Mouse (Mus musculus) heart, embryonic 14.5 days (tissue): Measurements from ENCODE around the gene Barhl1. TPM values are rescaled to one million over a fixed set of nuclear protein-coding genes. Genes with fewer than 3 reads are reported as not detected.

Experiments used
- ATAC-seq: fragments of 200-750 bp; cut with Nextera tagmentation; 2 replicates; pipeline ENCODE4 v1.8.0; 2017; ENCODE audit warnings: low read depth, moderate TSS enrichment; ENCODE audit not compliant: insufficient number of reproducible peaks, insufficient read depth, low FRiP score
- H3K27ac ChIP-seq, 2 experiments: fragments of 200-500 bp in 1 of 2; fragments of 300-500 bp in 1 of 2; sonication (generic) in 1 of 2; replicated peaks in 1 of 2; 2 replicates each; pipeline ENCODE4 v1.5.1; 2012 to 2014; ENCODE audit warnings: low read depth in 2 of 2, low read length in 2 of 2, control low read depth in 1 of 2, mild to moderate bottlenecking in 1 of 2, mixed read lengths in 1 of 2; ENCODE audit not compliant: control insufficient read depth in 1 of 2, insufficient read depth in 1 of 2
- H3K27me3 ChIP-seq: fragments of 300-500 bp; sonication (generic); 2 replicates; pipeline ENCODE4 v1.6.1; 2014; ENCODE audit warnings: mild to moderate bottlenecking, low read length, control low read depth; ENCODE audit not compliant: control insufficient read depth, insufficient read depth
- H3K36me3 ChIP-seq: fragments of 300-500 bp; sonication (generic); 2 replicates; pipeline ENCODE4 v1.6.1; 2014; ENCODE audit warnings: mild to moderate bottlenecking, control low read depth, low read length, mixed read lengths; ENCODE audit not compliant: control insufficient read depth, insufficient read depth
- H3K4me1 ChIP-seq, 2 experiments: fragments of 200-500 bp in 1 of 2; fragments of 300-500 bp in 1 of 2; sonication (generic) in 1 of 2; 2 replicates each; pipeline ENCODE4 v1.6.1; 2012 to 2014; ENCODE audit warnings: low read length in 2 of 2, control low read depth in 1 of 2, mixed read lengths in 1 of 2; ENCODE audit not compliant: control insufficient read depth in 2 of 2, insufficient read depth in 2 of 2
- H3K4me2 ChIP-seq: fragments of 300-500 bp; sonication (generic); 2 replicates; pipeline ENCODE4 v1.6.1; 2014; ENCODE audit warnings: mild to moderate bottlenecking, low read length
- H3K4me3 ChIP-seq, 2 experiments: fragments of 200-500 bp in 1 of 2; fragments of 300-500 bp in 1 of 2; sonication (generic) in 1 of 2; 2 replicates each; pipeline ENCODE4 v1.5.1; 2012 to 2014; ENCODE audit warnings: low read length in 2 of 2, mild to moderate bottlenecking in 2 of 2, control low read depth in 1 of 2, low read depth in 1 of 2, moderate library complexity in 1 of 2; ENCODE audit not compliant: control insufficient read depth in 1 of 2, insufficient read depth in 1 of 2
- H3K9ac ChIP-seq: fragments of 300-500 bp; sonication (generic); 2 replicates; pipeline ENCODE4 v1.6.1; 2014; ENCODE audit warnings: mild to moderate bottlenecking, low read length
- H3K9me3 ChIP-seq: fragments of 300-500 bp; sonication (generic); 2 replicates; pipeline ENCODE4 v1.6.1; 2016; ENCODE audit warnings: low read length, control low read depth; ENCODE audit not compliant: control insufficient read depth
- WGBS: fragments of 180-500 bp; shearing (Covaris S2); extraction: QIAGEN DNeasy Blood & Tissue Kit; methylation state at CpG from one replicate; pipeline ENCODE4 v1.1.7; 2014; 5-methylcytosine and 5-hydroxymethylcytosine counted together
- polyA plus RNA-seq: library from polyadenylated mRNA; unstranded; fragments of >200 nt; fragmentation: Nextera tagmentation; extraction: Ambion mirVana; gene quantifications from 2 replicates; pipeline ENCODE4 v1.2.1, GENCODE M21; 2014

Barhl1 gene
- polyA plus RNA-seq, 1 experiment from 2014 or later, result not detected

- no peak for ATAC-seq
- Histone ChIP-seq H3K9me3 (no peaks in the 10 kb centered on the region), H3K4me3 (no peak overlapping the region), H3K27me3 (no peaks in the 10 kb centered on the region), H3K4me1 (no peaks in the 10 kb centered on the region), H3K4me2 (no peak overlapping the region), H3K9ac (no peak overlapping the region), H3K36me3 (peaks cover 77% of the 10 kb centered on the region), H3K27ac (no peak overlapping the region)
- 84% methylated on average over 6 of the region's 6 CpGs for WGBS
These were observed 33.5 kb downstream of the Barhl1 start for GRCm38 (mm10) chr2:28882826-28883485.

GRCm38 (mm10) chr2:28882047-28882446 is 34.4 kb downstream of the Barhl1 start:
- no peak overlapping the region for H3K27ac ChIP-seq
- no peaks in the 10 kb centered on the region for H3K9me3 ChIP-seq
- H3K9ac ChIP-seq, result no peak overlapping the region
- 87% methylated on average over 3 of the region's 3 CpGs for WGBS
- H3K4me3 ChIP-seq, result no peak overlapping the region
- H3K27me3 ChIP-seq, result no peaks in the 10 kb centered on the region
- no peak for ATAC-seq
- no peak overlapping the region for H3K4me2 ChIP-seq
- peaks cover 77% of the 10 kb centered on the region for H3K36me3 ChIP-seq
- no peaks in the 10 kb centered on the region for H3K4me1 ChIP-seq

- Histone ChIP-seq H3K9me3 (no peaks in the 10 kb centered on the region), H3K4me1 (no peaks in the 10 kb centered on the region), H3K36me3 (peaks cover 81% of the 10 kb centered on the region), H3K4me3 (no peak overlapping the region), H3K27me3 (no peaks in the 10 kb centered on the region), H3K9ac (no peak overlapping the region), H3K27ac (no peak overlapping the region), H3K4me2 (no peak overlapping the region)
- 89% methylated on average over 3 of the region's 3 CpGs for WGBS
- ATAC-seq, result no peak
These were observed 35.2 kb downstream of the Barhl1 start for GRCm38 (mm10) chr2:28881275-28881674.

GRCm38 (mm10) chr2:28875554-28875953 is 40.9 kb downstream of the Barhl1 start:
- Histone ChIP-seq H3K4me3 (no peak overlapping the region), H3K9ac (no peak overlapping the region), H3K4me1 (no peaks in the 10 kb centered on the region), H3K4me2 (no peak overlapping the region), H3K36me3 (peaks cover 65% of the 10 kb centered on the region), H3K9me3 (no peaks in the 10 kb centered on the region), H3K27me3 (no peaks in the 10 kb centered on the region), H3K27ac (no peak overlapping the region)
- 83% methylated on average over 11 of the region's 11 CpGs for WGBS
- no peak for ATAC-seq

- WGBS, result 68% methylated on average over 7 of the region's 7 CpGs
- no peak overlapping the region for H3K9ac ChIP-seq
- H3K27me3 ChIP-seq, result no peaks in the 10 kb centered on the region
- H3K4me1 ChIP-seq, result no peaks in the 10 kb centered on the region
- H3K4me3 ChIP-seq, result no peak overlapping the region
- H3K36me3 ChIP-seq, result peaks cover 57% of the 10 kb centered on the region
- no peaks in the 10 kb centered on the region for H3K9me3 ChIP-seq
- no peak overlapping the region for H3K4me2 ChIP-seq
- H3K27ac ChIP-seq, result no peak overlapping the region
- no peak for ATAC-seq
These were observed 49.0 kb downstream of the Barhl1 start for GRCm38 (mm10) chr2:28867495-28867894.

- no peak overlapping the region for H3K4me2 ChIP-seq
- no peak for ATAC-seq
- H3K27ac ChIP-seq, result no peak overlapping the region
- H3K27me3 ChIP-seq, result no peaks in the 10 kb centered on the region
- H3K4me1 ChIP-seq, result no peaks in the 10 kb centered on the region
- no peak overlapping the region for H3K4me3 ChIP-seq
- peaks cover 93% of the 10 kb centered on the region for H3K36me3 ChIP-seq
- H3K9me3 ChIP-seq, result no peaks in the 10 kb centered on the region
- no peak overlapping the region for H3K9ac ChIP-seq
These were observed 52.6 kb downstream of the Barhl1 start for GRCm38 (mm10) chr2:28863857-28864256.

GRCm38 (mm10) chr2:28860678-28861423 is 55.6 kb downstream of the Barhl1 start:
- 92% methylated on average over 8 of the region's 8 CpGs for WGBS
- Histone ChIP-seq H3K27me3 (no peaks in the 10 kb centered on the region), H3K4me2 (no peak overlapping the region), H3K4me1 (no peaks in the 10 kb centered on the region), H3K9me3 (no peaks in the 10 kb centered on the region), H3K27ac (no peak overlapping the region), H3K9ac (no peak overlapping the region), H3K36me3 (peaks cover 96% of the 10 kb centered on the region), H3K4me3 (no peak overlapping the region)
- ATAC-seq, result no peak
